Mouse (Mus musculus) embryo, embryonic 10 days (tissue): ENCODE measurements around the gene Efhc1.

Source experiments
- DNase-seq: peaks from one replicate; pipeline ENCODE4 v3.0.0-alpha.2; 2015; ENCODE audit warnings: low spot score

The Efhc1 gene

DNA sequence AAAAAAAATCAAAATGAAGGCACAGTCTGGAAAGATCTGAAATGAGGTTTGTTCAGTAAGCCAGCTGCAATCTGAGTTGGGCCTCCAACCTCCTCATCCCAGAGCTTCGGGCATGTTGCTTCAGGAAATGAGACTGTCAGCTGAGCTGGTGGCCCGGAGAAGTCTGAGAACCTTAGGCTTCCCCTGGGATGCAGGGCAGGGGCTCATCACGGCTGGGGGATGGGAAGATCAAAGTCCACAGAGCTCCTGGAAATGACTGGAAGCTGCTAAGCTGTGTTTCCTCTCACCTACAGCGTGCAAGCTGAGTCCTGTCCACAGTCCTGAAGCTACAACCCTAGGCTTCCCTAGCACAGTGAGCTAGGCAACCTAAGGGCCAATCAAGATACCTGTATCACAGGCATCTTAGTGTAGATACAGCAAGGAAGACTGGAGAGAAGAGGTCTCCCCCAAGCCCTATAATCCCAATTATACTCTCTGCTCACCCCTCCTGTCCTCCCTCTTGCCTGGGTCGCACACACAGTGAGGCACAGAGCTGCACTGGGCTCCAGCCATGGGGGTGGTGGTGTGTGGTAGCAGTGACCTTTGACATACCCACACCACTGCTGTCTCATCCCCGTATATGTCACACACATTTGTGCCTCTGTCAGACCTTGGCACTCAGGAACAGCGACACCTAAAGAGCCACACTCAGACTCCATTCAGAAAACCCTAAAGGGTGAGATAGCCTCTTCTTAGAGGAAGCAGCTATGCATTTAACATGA lies 56.7 kb downstream of the Efhc1 start:
- no peak for DNase-seq

- no peak for DNase-seq
These were observed 57.5 kb downstream of the Efhc1 start for GRCm38 (mm10) chr1:21008891-21009290.

- DNase-seq, result no peak
These were observed 58.9 kb downstream of the Efhc1 start for GRCm38 (mm10) chr1:21010282-21010800.

DNA sequence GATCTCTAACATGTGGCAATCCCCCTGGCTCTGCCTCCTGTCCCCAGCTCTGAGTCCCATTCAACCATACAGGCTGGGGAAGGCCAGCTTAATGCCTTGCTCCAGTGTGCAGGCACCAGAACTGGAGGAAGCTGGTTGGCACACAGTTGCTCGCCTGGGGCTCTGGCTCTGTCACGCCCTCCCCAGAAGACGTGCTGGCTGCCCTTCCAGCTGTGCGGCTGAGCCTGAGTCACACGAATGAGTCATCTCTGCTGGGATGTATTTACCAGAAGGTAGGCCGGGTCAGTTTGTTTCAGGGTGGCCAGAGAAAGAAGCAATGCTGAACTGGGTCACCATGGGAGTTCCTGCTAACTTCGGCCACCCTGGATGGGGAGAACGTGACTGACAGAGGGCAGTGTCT lies 63.0 kb downstream of the Efhc1 start:
- no peak for DNase-seq

DNA sequence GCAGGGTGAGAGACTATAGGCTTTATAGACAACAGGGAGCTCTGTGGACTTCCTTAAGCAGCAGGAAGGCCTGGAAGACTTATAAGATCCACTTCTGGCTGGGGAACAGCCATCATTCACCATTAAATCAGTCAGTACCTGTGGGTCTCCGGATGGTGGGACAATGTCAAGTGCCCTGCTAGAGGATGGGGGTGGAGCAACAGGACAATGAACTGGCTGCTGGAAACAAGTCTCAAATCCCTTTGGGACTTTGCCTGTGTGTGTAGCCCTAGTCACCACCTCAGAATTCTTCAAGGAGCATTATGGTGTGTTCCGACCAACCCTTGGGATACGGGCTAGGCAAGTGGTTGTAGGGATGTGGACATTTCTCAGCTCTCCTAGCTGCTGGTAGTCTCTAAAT lies 71.7 kb downstream of the Efhc1 start:
- DNase-seq, result no peak

DNA sequence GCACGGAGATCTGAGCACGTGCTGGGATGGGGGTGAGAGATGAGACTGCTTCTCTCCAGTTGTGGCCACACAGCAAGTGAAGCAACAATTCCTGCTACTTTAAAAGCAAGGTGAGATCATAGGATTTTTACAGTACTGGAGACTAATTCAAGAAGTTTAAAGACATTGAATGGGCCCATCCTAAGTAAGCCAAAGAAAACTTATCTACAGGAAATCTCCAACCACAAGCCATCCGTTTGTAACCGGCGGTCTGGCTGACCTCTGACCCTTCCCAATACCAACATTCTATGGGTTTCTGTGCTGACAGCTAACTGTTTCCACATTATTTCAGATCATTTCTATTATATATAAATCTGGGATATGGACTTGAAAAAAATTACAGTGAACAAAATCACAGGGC lies 73.8 kb downstream of the Efhc1 start:
- no peak for DNase-seq

GRCm38 (mm10) chr1:21026534-21026933 lies 75.1 kb downstream of the Efhc1 start:
- no peak for DNase-seq

DNA sequence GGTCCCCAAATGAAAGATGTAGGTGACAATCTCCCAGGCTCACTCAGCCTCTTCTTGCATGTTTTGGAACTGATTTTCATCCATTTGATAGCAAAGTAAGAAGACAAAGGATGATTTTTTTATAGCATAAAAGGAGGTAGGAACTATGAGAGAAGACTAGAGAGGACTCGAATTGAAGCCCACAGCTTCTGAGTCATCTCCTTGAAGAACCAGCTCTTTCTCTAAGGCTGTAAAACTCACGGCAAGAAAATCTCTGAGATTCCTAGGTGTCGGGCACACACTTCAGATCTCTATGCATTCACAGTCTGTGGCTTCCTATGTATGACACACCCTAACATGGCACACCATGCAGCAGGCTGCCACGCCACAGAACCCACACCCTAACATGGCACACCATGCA lies 77.6 kb downstream of the Efhc1 start:
- DNase-seq, result no peak

DNA sequence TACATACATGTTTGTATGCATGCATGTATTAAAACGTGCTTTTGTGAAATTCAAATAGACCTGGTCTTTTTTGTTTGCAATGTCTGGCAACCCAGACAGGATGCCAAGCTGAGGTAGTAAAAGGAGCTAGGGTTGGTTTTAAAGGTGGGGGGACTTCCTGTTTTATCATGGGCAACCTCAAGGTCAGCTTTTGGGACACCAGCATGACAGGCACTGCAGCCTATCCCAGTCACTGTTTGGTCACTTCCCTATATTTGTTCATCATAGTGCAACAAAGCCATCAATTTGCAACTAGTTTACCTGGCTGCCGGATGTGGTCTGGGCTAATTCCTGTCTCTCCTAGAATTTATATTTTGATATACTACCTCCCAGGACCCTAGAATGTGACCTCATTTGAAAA lies 80.2 kb downstream of the Efhc1 start:
- no peak for DNase-seq

- DNase-seq, result no peak
These were observed 81.8 kb downstream of the Efhc1 start for GRCm38 (mm10) chr1:21033065-21033791.

- peak; percentile 50 for DNase-seq
These were observed 82.3 kb downstream of the Efhc1 start for GRCm38 (mm10) chr1:21033792-21034119.

GRCm38 (mm10) chr1:21035878-21036277 lies 84.5 kb downstream of the Efhc1 start:
- DNase-seq, result no peak

DNA sequence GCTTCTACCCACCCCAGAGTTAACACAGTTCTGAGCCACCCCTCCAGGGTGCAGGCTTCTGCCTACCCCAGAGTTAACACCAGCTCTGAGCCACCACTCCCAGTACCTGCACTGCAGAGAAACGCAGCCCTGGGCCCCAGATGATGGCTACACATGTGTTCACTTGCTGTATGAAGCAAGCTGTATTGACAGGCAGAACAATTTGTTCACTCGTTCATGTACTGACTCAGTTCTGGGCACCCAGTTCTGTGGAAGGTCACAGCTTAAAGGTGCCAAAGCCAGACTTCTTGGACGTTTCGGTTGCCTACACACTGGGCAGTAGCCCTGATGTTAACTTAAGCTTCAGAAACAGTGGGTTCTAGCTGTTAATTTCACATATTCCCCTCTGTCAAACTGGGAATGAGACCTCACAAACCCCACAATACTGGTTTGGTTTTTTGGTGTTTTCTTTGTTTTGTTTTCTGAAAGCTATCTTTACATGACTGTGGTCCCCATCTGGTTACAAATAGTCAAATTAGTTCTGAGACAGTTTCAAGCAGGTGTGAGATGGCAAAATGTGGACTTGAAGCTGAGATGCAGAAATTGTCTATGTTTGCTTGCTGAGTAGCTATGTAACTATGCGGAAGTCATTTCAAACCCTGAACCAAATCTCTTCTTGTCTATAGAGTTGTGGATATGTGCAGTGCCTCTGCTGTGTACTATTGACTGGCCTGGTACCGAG lies 86.6 kb downstream of the Efhc1 start:
- no peak for DNase-seq

GRCm38 (mm10) chr1:21039564-21039963 lies 88.1 kb downstream of the Efhc1 start:
- no peak for DNase-seq

GRCm38 (mm10) chr1:21040173-21040572 lies 88.7 kb downstream of the Efhc1 start:
- no peak for DNase-seq
